Mouse (Mus musculus) embryonic fibroblast, embryonic 13.5 days (primary cell): Measurements from ENCODE around the gene Folr2.

Source experiments
- CTCF ChIP-seq: IDR thresholded peaks from 2 replicates; pipeline ENCODE4 v1.5.1; 2011; ENCODE audit warnings: mild to moderate bottlenecking, control low read depth, low read length, moderate library complexity, borderline replicate concordance; ENCODE audit not compliant: insufficient read depth
- POLR2A ChIP-seq: IDR thresholded peaks from 2 replicates; pipeline ENCODE4 v1.6.1; 2011; ENCODE audit warnings: low read depth, mild to moderate bottlenecking, control low read depth, low read length, moderate library complexity

DNA sequence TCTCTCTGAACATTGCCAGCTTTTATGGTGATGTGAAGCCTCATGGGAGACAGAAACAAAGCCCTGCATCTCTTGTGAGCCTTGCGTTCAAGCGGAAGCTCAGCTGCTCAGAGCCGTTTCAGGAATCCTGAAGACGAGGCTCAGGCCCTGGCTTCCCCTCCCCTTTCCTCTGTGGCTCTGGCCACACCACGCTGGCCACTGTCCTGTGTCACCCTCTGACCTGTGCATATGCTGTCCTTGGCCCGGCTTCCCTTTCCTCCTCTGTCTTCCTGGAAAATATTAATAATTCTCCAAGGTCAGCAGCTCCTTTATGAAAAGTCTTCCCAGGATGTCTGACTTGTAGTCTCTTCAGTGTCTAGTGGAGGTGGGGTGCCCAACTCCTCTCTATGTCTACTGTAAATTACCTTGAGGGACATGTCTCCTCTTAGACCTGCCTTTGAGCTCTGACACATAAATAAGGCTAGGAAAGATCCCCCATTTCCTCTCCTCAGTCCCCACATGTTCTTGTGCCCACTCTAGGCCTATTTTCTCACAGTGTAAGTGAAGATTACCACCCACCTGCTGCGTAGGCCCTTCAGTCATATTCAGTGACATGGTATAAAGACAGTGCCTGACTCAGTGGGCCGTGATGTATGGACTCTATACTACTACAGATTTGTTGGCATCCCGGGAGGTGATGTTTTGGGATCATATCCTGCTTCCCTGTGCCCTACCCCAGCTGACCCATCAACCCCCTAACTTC is 25.6 kb upstream of the Folr2 start:
- TF ChIP-seq POLR2A (no peak), CTCF (no peak)
